Mouse (Mus musculus) olfactory bulb, adult 2 months (tissue): ENCODE results near the gene Tarbp1. TPM values are rescaled to one million over a fixed set of nuclear protein-coding genes. Genes with fewer than 3 reads are reported as not detected.
"Not testable (repeated sequence)": the region's sequence is repeated elsewhere in the genome, so short reads cannot be mapped to it uniquely, and the experiment has no call there.

Source experiments
- H3K27ac ChIP-seq: fragments of 200-500 bp; 2 replicates; pipeline ENCODE4 v1.5.1; 2012; ENCODE audit warnings: low read depth, low read length; ENCODE audit not compliant: insufficient read depth
- H3K4me1 ChIP-seq: fragments of 200-500 bp; 2 replicates; pipeline ENCODE4 v1.6.1; 2012; ENCODE audit warnings: low read length; ENCODE audit not compliant: control insufficient read depth, insufficient read depth
- H3K4me3 ChIP-seq: fragments of 200-500 bp; 2 replicates; pipeline ENCODE4 v1.5.1; 2012; ENCODE audit warnings: mild to moderate bottlenecking, low read depth, low read length, moderate library complexity; ENCODE audit not compliant: insufficient read depth
- CTCF ChIP-seq: fragments of 200-500 bp; IDR thresholded peaks from 2 replicates; pipeline ENCODE4 v1.5.1; 2012; ENCODE audit warnings: low read depth, mild to moderate bottlenecking, low read length, moderate library complexity; ENCODE audit not compliant: insufficient read depth
- POLR2A ChIP-seq: fragments of 200-500 bp; IDR thresholded peaks from 2 replicates; pipeline ENCODE4 v1.6.1; 2012; ENCODE audit warnings: mild to moderate bottlenecking, low read depth, low read length, moderate library complexity; ENCODE audit not compliant: insufficient read depth
- WGBS: fragments of 180-500 bp; shearing (Covaris S2); methylation state at CpG from one replicate; pipeline ENCODE4 v1.1.7; 2018; 5-methylcytosine and 5-hydroxymethylcytosine counted together
- polyA plus RNA-seq: library from polyadenylated mRNA; stranded (reverse); fragments of >200 nt; gene quantifications from 2 replicates; pipeline ENCODE4 v1.2.4, GENCODE M21; 2012; ENCODE audit warnings: low replicate concordance; ENCODE audit not compliant: missing spikeins, insufficient read depth, insufficient read length

The Tarbp1 gene
- polyA plus RNA-seq, 1 experiment = not detected

- H3K4me3 ChIP-seq = no peak overlapping the region
- H3K4me1 ChIP-seq = peaks cover 10% of the 10 kb centered on the region
- TF ChIP-seq POLR2A (no peak), CTCF (no peak)
- WGBS = 78% methylated on average over 5 of the region's 5 CpGs
- no peak overlapping the region for H3K27ac ChIP-seq
Measured at GRCm38 (mm10) chr8:126496915-126497314, 22.1 kb upstream of the Tarbp1 start.

GRCm38 (mm10) chr8:126495461-126495860, 20.6 kb upstream of the Tarbp1 start:
- WGBS = 85% methylated on average over 12 of the region's 12 CpGs
- TF ChIP-seq CTCF = no peak
- TF ChIP-seq POLR2A = no peak

GRCm38 (mm10) chr8:126494160-126495110, 19.6 kb upstream of the Tarbp1 start:
- Histone ChIP-seq H3K4me1 (peaks cover 10% of the 10 kb centered on the region), H3K4me3 (no peak overlapping the region), H3K27ac (no peak overlapping the region)
- TF ChIP-seq POLR2A = no peak
- TF ChIP-seq CTCF = no peak
- WGBS = 79% methylated on average over 15 of the region's 15 CpGs

More at GRCm38 (mm10) chr8:126495461-126495860, 20.6 kb upstream of the Tarbp1 start:
- Histone ChIP-seq H3K4me1 (peaks cover 10% of the 10 kb centered on the region), H3K27ac (no peak overlapping the region), H3K4me3 (no peak overlapping the region)

- no peak overlapping the region for H3K27ac ChIP-seq
- WGBS = 6% methylated on average over 5 of the region's 5 CpGs
- peak; percentile 42; the same call in 1 of the 2 replicates for TF ChIP-seq CTCF
- TF ChIP-seq POLR2A = no peak
- H3K4me1 ChIP-seq = no peaks in the 10 kb centered on the region
- H3K4me3 ChIP-seq = no peak overlapping the region
Measured at GRCm38 (mm10) chr8:126482938-126483337, 8.1 kb upstream of the Tarbp1 start.

- 71% methylated on average over 2 of the region's 2 CpGs for WGBS
- H3K4me1 ChIP-seq = no peaks in the 10 kb centered on the region
- no peak overlapping the region for H3K4me3 ChIP-seq
- TF ChIP-seq POLR2A = no peak
- no peak for TF ChIP-seq CTCF
- H3K27ac ChIP-seq = no peak overlapping the region
Measured at GRCm38 (mm10) chr8:126482348-126482720, 7.5 kb upstream of the Tarbp1 start.

GRCm38 (mm10) chr8:126481494-126482347, 6.9 kb upstream of the Tarbp1 start:
- 42% methylated on average over 8 of the region's 8 CpGs for WGBS
- Histone ChIP-seq H3K4me1 (no peaks in the 10 kb centered on the region), H3K27ac (no peak overlapping the region), H3K4me3 (no peak overlapping the region)
- TF ChIP-seq POLR2A (no peak), CTCF (no peak)

GRCm38 (mm10) chr8:126480366-126480765, 5.5 kb upstream of the Tarbp1 start:
- TF ChIP-seq CTCF = no peak
- no peak for TF ChIP-seq POLR2A
- no peak overlapping the region for H3K27ac ChIP-seq
- no peaks in the 10 kb centered on the region for H3K4me1 ChIP-seq
- no peak overlapping the region for H3K4me3 ChIP-seq
- 83% methylated on average over 2 of the region's 2 CpGs for WGBS

GRCm38 (mm10) chr8:126478714-126479113, 3.8 kb upstream of the Tarbp1 start:
- Histone ChIP-seq H3K4me3 (no peak overlapping the region), H3K27ac (no peak overlapping the region), H3K4me1 (0 out of 2 replicates have a peak, but pooled peaks cover 3% of the 10 kb centered on the region)
- 66% methylated on average over 3 of the region's 3 CpGs for WGBS
- TF ChIP-seq POLR2A (no peak), CTCF (no peak)

- H3K27ac ChIP-seq, H3K4me3 ChIP-seq, H3K4me1 ChIP-seq: not testable (repeated sequence)
- 55% methylated on average over 29 of the region's 29 CpGs for WGBS
Measured at GRCm38 (mm10) chr8:126476151-126476855, 1.4 kb upstream of the Tarbp1 start.

- not testable (repeated sequence) for H3K27ac ChIP-seq, H3K4me3 ChIP-seq, H3K4me1 ChIP-seq
- 55% methylated on average over 8 of the region's 8 CpGs for WGBS
Measured at GRCm38 (mm10) chr8:126475738-126476137, 873 bp upstream of the Tarbp1 start.
